Mouse (Mus musculus) lung, postnatal 25 days (tissue): ENCODE measurements at regions not wholly inside any gene's neighbourhood (a gene's known extent, or its start where the extent isn't known, plus 50 kb on each side); places are given as distances from the start of the nearest gene placed in this dataset.

ENCODE experiments used
- DNase-seq: peaks from one replicate; pipeline ENCODE4 v3.0.0; 2022; ENCODE audit warnings: low spot score

- no peak for DNase-seq
These were observed 80.4 kb upstream of the Pmfbp1 start for GRCm38 (mm10) chr8:109413386-109413785.

- DNase-seq, result no peak
These were observed 78.5 kb upstream of the Pmfbp1 start for GRCm38 (mm10) chr8:109415315-109415714.

- DNase-seq, result no peak
These were observed 77.9 kb upstream of the Pmfbp1 start for GRCm38 (mm10) chr8:109415906-109416305.

GRCm38 (mm10) chr8:109416327-109417100 is 77.3 kb upstream of the Pmfbp1 start:
- no peak for DNase-seq

GRCm38 (mm10) chr8:109417222-109417621 is 76.6 kb upstream of the Pmfbp1 start:
- DNase-seq, result no peak

GRCm38 (mm10) chr8:109417971-109418370 is 75.9 kb upstream of the Pmfbp1 start:
- DNase-seq, result no peak

GRCm38 (mm10) chr8:109419029-109419596 is 74.7 kb upstream of the Pmfbp1 start:
- no peak for DNase-seq

GRCm38 (mm10) chr8:109424004-109424403 is 69.8 kb upstream of the Pmfbp1 start:
- DNase-seq, result no peak

- no peak for DNase-seq
These were observed 65.3 kb upstream of the Pmfbp1 start for GRCm38 (mm10) chr8:109428551-109428950.

GRCm38 (mm10) chr8:109434538-109434937 is 59.3 kb upstream of the Pmfbp1 start:
- no peak for DNase-seq

GRCm38 (mm10) chr8:109436056-109436455 is 57.8 kb upstream of the Pmfbp1 start:
- DNase-seq, result no peak

GRCm38 (mm10) chr8:109436830-109437567 is 56.8 kb upstream of the Pmfbp1 start:
- DNase-seq, result no peak

- no peak for DNase-seq
These were observed 55.3 kb upstream of the Pmfbp1 start for GRCm38 (mm10) chr8:109438531-109438930.
